Mouse (Mus musculus) embryonic facial prominence, embryonic 10.5 days (tissue): ENCODE results near the gene Wnt5b. TPM values are rescaled to one million over a fixed set of nuclear protein-coding genes. Genes with fewer than 3 reads are reported as not detected.

Experiments used
- DNase-seq: peaks from one replicate; pipeline ENCODE4 v3.0.0-alpha.2; 2017; ENCODE audit warnings: low spot score
- H3K27ac ChIP-seq: fragments of 300-500 bp; sonication (generic); replicated peaks from 2 replicates; pipeline ENCODE4 v1.5.1; 2016; ENCODE audit warnings: mild to moderate bottlenecking
- H3K27me3 ChIP-seq: fragments of 300-500 bp; sonication (generic); replicated peaks from 2 replicates; pipeline ENCODE4 v1.6.1; 2016; ENCODE audit warnings: low read depth, mild to moderate bottlenecking; ENCODE audit not compliant: poor library complexity, severe bottlenecking
- H3K36me3 ChIP-seq: fragments of 300-500 bp; sonication (generic); replicated peaks from 2 replicates; pipeline ENCODE4 v1.6.1; 2016; ENCODE audit warnings: mild to moderate bottlenecking, moderate library complexity
- H3K4me1 ChIP-seq: fragments of 300-500 bp; sonication (generic); 2 replicates; pipeline ENCODE4 v1.6.1; 2016
- H3K4me3 ChIP-seq: fragments of 300-500 bp; sonication (generic); 2 replicates; pipeline ENCODE4 v1.5.1; 2016; ENCODE audit warnings: mild to moderate bottlenecking, moderate library complexity
- H3K9me3 ChIP-seq: fragments of 300-500 bp; sonication (generic); 2 replicates; pipeline ENCODE4 v1.6.1; 2016; ENCODE audit warnings: mild to moderate bottlenecking
- WGBS: fragments of 180-500 bp; shearing (Covaris S2); methylation state at CpG from one replicate; pipeline ENCODE4 v1.1.7; 2016; 5-methylcytosine and 5-hydroxymethylcytosine counted together
- polyA plus RNA-seq: library from polyadenylated mRNA; unstranded; fragments of >200 nt; fragmentation: Nextera tagmentation; extraction: Ambion mirVana; gene quantifications from 2 replicates; pipeline ENCODE4 v1.2.1, GENCODE M21; 2016

Wnt5b gene
- polyA plus RNA-seq, 1 experiment from 2014 or later, result 13.2 TPM

GRCm38 (mm10) chr6:119466921-119467784, 77.0 kb downstream of the Wnt5b start:
- H3K27me3 ChIP-seq, result no peaks in the 10 kb centered on the region
- peaks cover 7% of the 10 kb centered on the region for H3K4me1 ChIP-seq
- no peaks in the 10 kb centered on the region for H3K36me3 ChIP-seq
- no peak for DNase-seq
- WGBS, result 73% methylated on average over 10 of the region's 10 CpGs
- no peaks in the 10 kb centered on the region for H3K9me3 ChIP-seq
- H3K27ac ChIP-seq, result no peak overlapping the region
- no peak overlapping the region for H3K4me3 ChIP-seq

- Histone ChIP-seq H3K27ac (no peak overlapping the region), H3K9me3 (no peaks in the 10 kb centered on the region), H3K4me3 (no peak overlapping the region), H3K36me3 (no peaks in the 10 kb centered on the region), H3K4me1 (peaks cover 7% of the 10 kb centered on the region), H3K27me3 (no peaks in the 10 kb centered on the region)
- 94% methylated on average over 1 of the region's 1 CpGs for WGBS
- no peak for DNase-seq
Observed at GRCm38 (mm10) chr6:119466161-119466560, 78.0 kb downstream of the Wnt5b start.

GRCm38 (mm10) chr6:119460391-119460790, 83.8 kb downstream of the Wnt5b start:
- DNase-seq, result no peak
- Histone ChIP-seq H3K4me1 (no peaks in the 10 kb centered on the region; the same call in 1 of the 2 replicates), H3K36me3 (no peaks in the 10 kb centered on the region), H3K9me3 (no peaks in the 10 kb centered on the region), H3K27me3 (no peaks in the 10 kb centered on the region), H3K27ac (no peak overlapping the region), H3K4me3 (no peak overlapping the region)
- WGBS, result 82% methylated on average over 5 of the region's 5 CpGs

- no peak for DNase-seq
- Histone ChIP-seq H3K9me3 (no peaks in the 10 kb centered on the region), H3K4me3 (no peak overlapping the region), H3K36me3 (no peaks in the 10 kb centered on the region), H3K27me3 (no peaks in the 10 kb centered on the region), H3K27ac (no peak overlapping the region), H3K4me1 (peaks cover 9% of the 10 kb centered on the region; the same call in 1 of the 2 replicates)
- WGBS, result 80% methylated on average over 4 of the region's 4 CpGs
Observed at GRCm38 (mm10) chr6:119459041-119459440, 85.1 kb downstream of the Wnt5b start.

GRCm38 (mm10) chr6:119458166-119458565, 86.0 kb downstream of the Wnt5b start:
- no peak overlapping the region for H3K27ac ChIP-seq
- WGBS, result 73% methylated on average over 8 of the region's 8 CpGs

GRCm38 (mm10) chr6:119451981-119452499, 92.1 kb downstream of the Wnt5b start:
- peak overlapping the region; percentile 58 for H3K4me3 ChIP-seq
- H3K9me3 ChIP-seq, result no peaks in the 10 kb centered on the region
- H3K4me1 ChIP-seq, result peaks cover 58% of the 10 kb centered on the region
- H3K36me3 ChIP-seq, result no peaks in the 10 kb centered on the region
- peak overlapping the region; percentile 84 for H3K27ac ChIP-seq
- under 1% methylated on average over 15 of the region's 15 CpGs for WGBS
- H3K27me3 ChIP-seq, result peaks cover 16% of the 10 kb centered on the region
- peak; percentile 79 for DNase-seq

More at GRCm38 (mm10) chr6:119458166-119458565, 86.0 kb downstream of the Wnt5b start:
- no peak for DNase-seq
- Histone ChIP-seq H3K4me1 (peaks cover 9% of the 10 kb centered on the region; the same call in 1 of the 2 replicates), H3K36me3 (no peaks in the 10 kb centered on the region), H3K27me3 (no peaks in the 10 kb centered on the region), H3K4me3 (no peak overlapping the region), H3K9me3 (no peaks in the 10 kb centered on the region)

- no peak for DNase-seq
- H3K27ac ChIP-seq, result peak overlapping the region; percentile 84; the same call in 1 of the 2 replicates
- peaks cover 16% of the 10 kb centered on the region for H3K27me3 ChIP-seq
- peak overlapping the region; percentile 58 for H3K4me3 ChIP-seq
- WGBS, result 40% methylated on average over 14 of the region's 14 CpGs
- 0 out of 2 replicates have a peak, but pooled peaks cover 5% of the 10 kb centered on the region for H3K36me3 ChIP-seq
- H3K9me3 ChIP-seq, result no peaks in the 10 kb centered on the region
- H3K4me1 ChIP-seq, result peaks cover 58% of the 10 kb centered on the region
Observed at GRCm38 (mm10) chr6:119450965-119451943, 92.9 kb downstream of the Wnt5b start.

- H3K4me1 ChIP-seq, result peaks cover 50% of the 10 kb centered on the region
- H3K36me3 ChIP-seq, result 0 out of 2 replicates have a peak, but pooled peaks cover 5% of the 10 kb centered on the region
- DNase-seq, result peak; percentile 79
- peak overlapping the region; percentile 69; the same call in 1 of the 2 replicates for H3K27ac ChIP-seq
- H3K27me3 ChIP-seq, result peaks cover 16% of the 10 kb centered on the region
- WGBS, result 4% methylated on average over 23 of the region's 23 CpGs
- no peaks in the 10 kb centered on the region for H3K9me3 ChIP-seq
- peak overlapping the region; percentile 55 for H3K4me3 ChIP-seq
Observed at GRCm38 (mm10) chr6:119449060-119449499, 95.1 kb downstream of the Wnt5b start.

- H3K9me3 ChIP-seq, result no peaks in the 10 kb centered on the region
- H3K4me1 ChIP-seq, result peaks cover 54% of the 10 kb centered on the region
- peak overlapping the region; percentile 55 for H3K4me3 ChIP-seq
- H3K27me3 ChIP-seq, result peaks cover 16% of the 10 kb centered on the region
- 5% methylated on average over 18 of the region's 18 CpGs for WGBS
- 0 out of 2 replicates have a peak, but pooled peaks cover 5% of the 10 kb centered on the region for H3K36me3 ChIP-seq
- peak; percentile 46 for DNase-seq
- H3K27ac ChIP-seq, result peak overlapping the region; percentile 69; the same call in 1 of the 2 replicates
Observed at GRCm38 (mm10) chr6:119448321-119449059, 95.7 kb downstream of the Wnt5b start.

GRCm38 (mm10) chr6:119445671-119446607, 98.2 kb downstream of the Wnt5b start:
- Histone ChIP-seq H3K4me1 (peaks cover 33% of the 10 kb centered on the region), H3K9me3 (no peaks in the 10 kb centered on the region), H3K27me3 (peaks cover 15% of the 10 kb centered on the region), H3K36me3 (0 out of 2 replicates have a peak, but pooled peaks cover 5% of the 10 kb centered on the region), H3K27ac (no peak overlapping the region), H3K4me3 (no peak overlapping the region)
- 74% methylated on average over 11 of the region's 11 CpGs for WGBS
- no peak for DNase-seq
